Mouse (Mus musculus) cortical plate, adult 2 months (tissue): Measurements from ENCODE around the gene 0610030E20Rik.

ENCODE experiments used
- CTCF ChIP-seq: fragments of 200-500 bp; IDR thresholded peaks from 2 replicates; pipeline ENCODE4 v1.5.1; 2011; ENCODE audit warnings: mild to moderate bottlenecking, control low read depth, low read length; ENCODE audit not compliant: insufficient read depth; ENCODE audit errors: extremely low read depth
- POLR2A ChIP-seq: fragments of 200-500 bp; IDR thresholded peaks from 2 replicates; pipeline ENCODE4 v1.6.1; 2011; ENCODE audit warnings: mild to moderate bottlenecking, low read length, control low read depth; ENCODE audit not compliant: insufficient read depth; ENCODE audit errors: extremely low read depth

- no peak for TF ChIP-seq CTCF
- no peak for TF ChIP-seq POLR2A
These were observed 17.0 kb upstream of the 0610030E20Rik start for GRCm38 (mm10) chr6:72330133-72330532.
